Mouse (Mus musculus) 416B (cell line): ENCODE results near the gene Rad23b.

ENCODE experiments used
- DNase-seq: peaks from one replicate; pipeline ENCODE4 v3.0.0; 2011; ENCODE audit warnings: low read depth

Gene Rad23b

GRCm38 (mm10) chr4:55355845-55356244 lies 6.0 kb downstream of the Rad23b start:
- DNase-seq = no peak

GRCm38 (mm10) chr4:55356726-55357125 lies 6.9 kb downstream of the Rad23b start:
- no peak for DNase-seq

- DNase-seq = no peak
These were observed 14.0 kb downstream of the Rad23b start for GRCm38 (mm10) chr4:55363866-55364265.

GRCm38 (mm10) chr4:55364374-55364773 lies 14.5 kb downstream of the Rad23b start:
- DNase-seq = peak; percentile 59

- peak; percentile 60 for DNase-seq
These were observed 16.2 kb downstream of the Rad23b start for GRCm38 (mm10) chr4:55366014-55366413.

- no peak for DNase-seq
These were observed 20.3 kb downstream of the Rad23b start for GRCm38 (mm10) chr4:55370127-55370526.

GRCm38 (mm10) chr4:55371355-55371754 lies 21.5 kb downstream of the Rad23b start:
- no peak for DNase-seq

GRCm38 (mm10) chr4:55382350-55382749 lies 32.5 kb downstream of the Rad23b start:
- DNase-seq = no peak

- DNase-seq = no peak
These were observed 36.9 kb downstream of the Rad23b start for GRCm38 (mm10) chr4:55386768-55387167.

GRCm38 (mm10) chr4:55391480-55391879 lies 41.6 kb downstream of the Rad23b start:
- DNase-seq = no peak

- no peak for DNase-seq
These were observed 42.6 kb downstream of the Rad23b start for GRCm38 (mm10) chr4:55392445-55392844.

GRCm38 (mm10) chr4:55397911-55398762 lies 48.3 kb downstream of the Rad23b start:
- peak; percentile 19 for DNase-seq

- no peak for DNase-seq
These were observed 49.1 kb downstream of the Rad23b start for GRCm38 (mm10) chr4:55398901-55399300.

GRCm38 (mm10) chr4:55405329-55405728 lies 55.5 kb downstream of the Rad23b start:
- DNase-seq = no peak

- no peak for DNase-seq
These were observed 56.7 kb downstream of the Rad23b start for GRCm38 (mm10) chr4:55406558-55406957.

GRCm38 (mm10) chr4:55408081-55408480 lies 58.2 kb downstream of the Rad23b start:
- no peak for DNase-seq

GRCm38 (mm10) chr4:55409025-55409424 lies 59.2 kb downstream of the Rad23b start:
- DNase-seq = no peak

GRCm38 (mm10) chr4:55409578-55410224 lies 59.9 kb downstream of the Rad23b start:
- peak; percentile 26 for DNase-seq

GRCm38 (mm10) chr4:55415864-55416263 lies 66.0 kb downstream of the Rad23b start:
- no peak for DNase-seq

- no peak for DNase-seq
These were observed 76.4 kb downstream of the Rad23b start for GRCm38 (mm10) chr4:55426250-55426649.
